Mouse (Mus musculus): ENCODE data around the gene Gm10273.

- TF ChIP-seq CTCF (IDR thresholded peaks at IDR 0.05; ENCODE audit: borderline replicate concordance, extremely low read depth, insufficient read depth, insufficient read length) = no peak
- TF ChIP-seq POLR2A (IDR thresholded peaks at IDR 0.05; ENCODE audit: borderline replicate concordance, extremely low read depth, insufficient read depth, insufficient read length, poor library complexity, severe bottlenecking) = no peak
Observed at GRCm38 (mm10) chr10:59348200-59348599, 47.2 kb upstream of the Gm10273 start.
